Comparison of ENCODE assay signal across 17 mouse cellular contexts in the genomic region with DNA sequence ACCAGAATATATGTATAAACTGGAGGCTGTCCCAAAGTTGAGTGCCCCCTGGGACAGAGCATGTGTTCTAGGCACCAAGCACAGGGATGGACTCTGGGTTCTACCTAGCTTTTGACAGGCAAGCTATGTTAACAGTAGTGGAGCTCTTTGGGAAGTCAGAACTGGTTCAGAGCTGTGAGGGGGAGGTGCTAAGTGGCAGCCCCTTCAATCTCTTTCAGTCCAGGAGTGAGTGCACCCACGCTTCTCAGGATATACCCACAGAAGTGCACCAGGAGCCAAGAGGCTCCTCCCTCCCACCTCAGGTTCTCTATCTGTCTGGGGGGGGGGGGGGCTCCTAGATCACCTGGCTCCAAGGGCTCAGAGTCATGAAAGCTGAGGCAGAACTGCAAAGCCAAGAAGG.
"Had no signal": no experiment of that assay in that cellular context is flagged by ENCODE, and none has a peak within 500 bp of the region (broad histone marks: within the 10 kb centered on the region; RNA-seq: fewer than 3 reads in every experiment).

No protein-coding gene starts in this region.

- DNase-seq: lung, adult 18-20 months; lung, embryonic 14.5 days; lung, postnatal 10 days; lung, postnatal 4 days; midbrain, embryonic 14.5 days; retina, postnatal 1 day; right cerebral cortex, postnatal 25 days; right cerebral cortex, postnatal 4 days; spleen, adult 18-20 months; thymus, adult 18-20 months; thymus, postnatal 14 days; thymus, postnatal 4 days had no signal

- H3K4me3 ChIP-seq: midbrain, embryonic 10.5 days; midbrain, embryonic 12.5 days; myocyte; neural tube, embryonic 13.5 days; neural tube, embryonic 15.5 days had no signal

- H3K27ac ChIP-seq: midbrain, embryonic 10.5 days; midbrain, embryonic 12.5 days; neural tube, embryonic 13.5 days; neural tube, embryonic 15.5 days had no signal
